Mouse (Mus musculus) ES-CJ7 (cell line): Measurements from ENCODE around the gene Poc1a.

Source experiments
- DNase-seq: peaks from one replicate; pipeline ENCODE4 v3.0.0; 2011; ENCODE audit warnings: low read depth, low spot score

The Poc1a gene

DNA sequence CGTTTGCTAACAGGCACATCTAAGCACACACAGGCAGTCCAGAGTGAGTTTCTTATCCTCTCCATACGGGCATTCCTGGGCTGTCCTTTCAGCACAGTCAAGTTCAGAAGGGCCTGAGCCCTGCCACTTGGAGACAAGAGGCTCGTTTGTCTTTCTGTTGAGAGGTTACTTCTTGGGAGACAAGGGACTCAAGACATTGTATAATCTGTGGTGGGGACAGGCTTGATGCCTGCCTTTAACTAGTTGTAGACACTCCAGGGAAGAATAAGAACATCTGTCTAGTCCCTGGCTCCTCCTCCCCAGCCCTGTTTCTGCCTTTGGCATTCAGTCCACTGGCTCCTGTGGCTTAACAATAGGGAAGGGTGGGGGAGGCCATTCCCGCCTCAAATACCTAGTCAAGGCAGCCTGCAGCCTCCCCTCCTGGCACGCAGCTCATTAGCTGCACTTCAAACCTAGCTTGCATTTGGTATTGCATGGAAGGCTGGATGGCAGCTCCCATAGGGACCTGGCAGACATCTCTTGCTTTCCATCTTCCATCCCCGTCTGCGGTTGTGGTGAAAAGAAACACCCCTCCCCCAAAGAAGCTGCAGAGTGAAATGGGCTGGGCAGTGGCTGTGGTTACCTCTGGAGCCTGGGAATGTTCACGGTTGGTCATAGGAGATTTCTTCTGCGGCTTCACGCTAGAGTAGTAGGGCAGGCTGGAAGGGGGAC, 57.8 kb downstream of the Poc1a start:
- DNase-seq = peak; percentile 66

DNA sequence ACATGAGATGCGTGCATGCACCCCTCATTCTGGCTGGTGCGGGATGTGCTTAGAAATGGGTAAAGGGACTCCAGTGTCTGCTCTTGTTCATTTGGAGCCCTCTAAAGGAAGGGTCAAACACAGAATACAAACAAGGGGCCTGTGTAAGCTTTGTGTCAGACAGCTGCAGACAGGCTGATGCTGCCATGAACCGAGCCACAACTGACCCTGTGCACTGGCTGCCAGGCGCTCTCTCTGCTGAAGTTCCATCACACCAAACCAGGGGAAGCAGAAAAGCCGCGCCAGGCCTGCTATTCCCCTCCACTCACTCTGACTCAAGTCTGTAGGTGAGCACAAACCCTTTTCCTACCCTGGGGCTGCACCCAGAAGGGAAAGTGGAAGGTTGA, 58.3 kb downstream of the Poc1a start:
- no peak for DNase-seq

DNA sequence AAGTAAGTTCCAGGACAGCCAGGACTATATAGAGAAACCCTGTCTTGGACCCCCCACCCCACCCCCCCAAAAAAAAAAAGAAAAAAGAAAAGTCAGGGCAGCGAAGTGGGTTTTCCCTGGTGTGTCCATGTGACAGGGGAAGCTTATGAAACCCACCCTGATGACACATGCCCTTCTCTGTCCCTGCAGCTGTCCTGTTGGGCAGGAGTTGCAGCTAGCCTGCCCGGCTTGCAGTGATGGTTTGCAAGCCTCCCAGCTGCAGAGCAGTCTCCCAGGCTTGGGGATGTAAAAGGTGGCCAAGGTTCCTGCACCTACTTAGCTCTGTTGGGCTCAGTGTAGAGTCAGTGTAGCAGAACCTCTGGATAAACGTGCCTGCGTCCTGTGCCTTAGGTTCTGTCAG, 58.9 kb downstream of the Poc1a start:
- no peak for DNase-seq

DNA sequence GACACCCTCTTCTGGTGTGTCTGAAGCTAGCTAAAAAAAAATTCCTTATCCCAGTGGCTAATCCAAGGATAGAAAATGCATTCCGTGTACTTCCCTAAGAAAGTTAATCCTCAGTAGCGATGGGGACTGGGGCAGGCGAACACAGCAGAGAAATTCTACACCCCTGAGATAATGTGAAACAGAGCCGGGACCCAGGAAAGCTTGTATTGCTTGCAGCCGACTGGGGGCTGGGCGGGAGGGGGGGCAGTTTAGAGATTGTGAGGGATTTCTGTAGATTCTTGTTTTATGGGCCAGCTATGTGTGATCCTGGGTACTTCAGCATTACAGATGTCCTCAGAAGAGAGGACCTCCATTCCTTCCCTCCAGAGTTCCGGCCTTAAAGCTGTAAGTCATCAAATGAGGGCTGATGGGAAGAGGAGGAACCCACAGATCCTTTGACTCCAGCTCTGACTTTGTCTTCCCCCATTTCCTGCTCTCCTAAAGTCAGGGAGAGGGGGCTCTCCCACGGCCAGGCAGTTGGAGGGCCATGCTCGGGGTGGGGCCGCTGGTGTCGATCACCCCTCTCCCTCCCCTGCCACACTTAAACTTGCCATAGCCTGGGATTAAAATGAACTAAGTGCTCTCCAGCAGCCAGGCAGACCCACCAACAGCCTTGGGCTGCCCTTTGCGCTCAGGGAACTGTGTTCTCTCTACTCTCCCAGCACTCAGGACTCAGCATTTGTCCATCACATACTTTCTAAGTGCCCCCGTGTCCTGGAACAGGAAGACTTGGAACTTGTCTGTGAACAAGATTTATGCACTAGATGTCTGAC, 59.8 kb downstream of the Poc1a start:
- no peak for DNase-seq

DNA sequence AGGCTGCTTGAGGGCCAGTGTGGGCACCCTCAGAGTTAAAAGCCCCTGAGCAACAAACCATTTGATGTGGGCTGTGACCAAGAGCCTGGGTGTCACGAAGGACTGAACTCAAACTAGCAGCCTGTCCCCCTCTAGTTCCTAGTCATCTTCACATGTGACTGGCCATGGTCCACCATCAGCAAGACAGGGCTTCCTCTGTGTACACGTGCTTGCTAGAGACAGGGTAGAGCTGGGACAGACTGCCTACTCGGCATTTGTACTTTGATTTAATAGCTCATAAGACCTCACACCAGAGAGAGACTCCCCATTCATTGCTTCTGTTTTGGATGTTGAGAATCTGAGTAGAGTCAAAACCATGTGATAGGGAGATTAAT, 60.4 kb downstream of the Poc1a start:
- DNase-seq = no peak

DNA sequence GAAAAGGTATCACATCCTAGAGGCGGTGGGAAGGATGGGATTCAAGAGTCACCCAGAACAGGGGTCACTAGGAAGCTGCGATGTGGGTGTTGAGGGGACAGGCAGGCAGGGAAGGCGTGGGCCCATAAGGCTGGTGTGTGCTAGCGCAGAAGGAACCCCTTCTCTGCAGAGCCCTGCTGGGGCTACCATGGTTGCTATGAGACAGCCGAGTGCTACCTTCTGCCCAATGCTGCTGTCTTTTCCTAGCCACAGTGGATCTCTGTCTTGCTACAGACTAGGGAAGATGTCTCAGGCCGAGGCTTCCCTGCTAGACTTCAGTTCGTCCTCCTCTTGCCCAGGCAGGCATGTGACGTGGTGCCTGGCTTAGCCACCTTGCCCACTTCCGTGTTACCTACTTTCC, 61.7 kb downstream of the Poc1a start:
- DNase-seq = no peak

DNA sequence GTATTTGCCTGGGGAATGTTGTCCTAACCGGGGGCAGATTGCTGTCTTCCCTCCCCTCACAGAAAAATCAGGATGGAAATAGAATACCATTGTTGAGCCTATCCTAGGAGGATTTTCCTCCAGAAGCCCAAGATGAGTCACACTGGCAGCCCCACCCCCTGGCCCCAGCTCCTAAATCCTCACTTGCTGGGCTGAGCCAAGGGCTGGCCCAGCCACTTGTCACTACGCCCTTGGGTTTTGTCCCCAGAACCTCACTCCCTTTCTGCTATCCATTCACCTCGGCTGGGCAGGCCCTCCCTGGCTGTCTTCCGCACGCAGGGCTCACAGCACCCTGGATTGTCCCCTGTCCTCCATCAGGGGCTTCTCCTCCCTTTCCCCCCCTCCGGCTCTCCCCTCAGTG, 64.3 kb downstream of the Poc1a start:
- DNase-seq = no peak

DNA sequence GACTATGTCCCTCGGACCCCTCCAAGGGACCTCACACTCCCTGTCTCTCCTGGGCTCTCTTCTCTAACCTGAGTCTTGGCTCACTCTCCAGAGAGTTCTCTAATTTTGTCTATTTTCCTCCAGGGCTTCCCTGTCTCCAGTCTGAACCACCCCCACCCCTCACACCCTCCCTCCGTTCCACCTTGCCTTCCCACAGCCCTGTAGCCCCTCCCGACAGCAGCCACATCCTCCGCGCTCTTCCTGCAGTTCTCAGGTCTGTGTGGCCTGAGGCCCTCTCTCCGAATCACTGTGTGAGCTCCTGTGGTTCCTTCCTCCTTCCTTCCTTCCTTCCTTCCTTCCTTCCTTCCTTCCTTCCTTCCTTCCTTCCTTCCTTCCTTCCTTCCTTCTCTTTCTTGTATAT, 64.8 kb downstream of the Poc1a start:
- no peak for DNase-seq

DNA sequence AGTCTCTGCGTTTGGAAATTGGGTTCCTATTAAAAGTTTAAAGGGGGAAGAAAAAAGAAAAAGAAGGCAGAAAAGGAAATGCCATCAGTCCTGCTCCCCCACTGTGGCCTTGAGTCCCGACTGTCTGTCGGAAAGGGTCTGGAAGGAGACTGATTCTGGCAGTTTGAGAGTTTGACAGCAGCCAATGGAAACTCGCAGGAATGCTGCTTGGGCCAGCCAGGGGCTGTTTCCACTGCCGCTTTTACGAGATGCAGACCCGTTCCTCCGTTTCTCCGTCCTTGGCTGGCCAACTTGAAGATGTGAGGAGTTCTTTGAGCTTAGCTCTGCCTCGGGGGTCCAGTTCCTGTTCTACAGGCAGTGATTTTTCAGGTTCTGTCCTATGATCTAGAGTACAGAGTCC, 67.4 kb downstream of the Poc1a start:
- DNase-seq = no peak

DNA sequence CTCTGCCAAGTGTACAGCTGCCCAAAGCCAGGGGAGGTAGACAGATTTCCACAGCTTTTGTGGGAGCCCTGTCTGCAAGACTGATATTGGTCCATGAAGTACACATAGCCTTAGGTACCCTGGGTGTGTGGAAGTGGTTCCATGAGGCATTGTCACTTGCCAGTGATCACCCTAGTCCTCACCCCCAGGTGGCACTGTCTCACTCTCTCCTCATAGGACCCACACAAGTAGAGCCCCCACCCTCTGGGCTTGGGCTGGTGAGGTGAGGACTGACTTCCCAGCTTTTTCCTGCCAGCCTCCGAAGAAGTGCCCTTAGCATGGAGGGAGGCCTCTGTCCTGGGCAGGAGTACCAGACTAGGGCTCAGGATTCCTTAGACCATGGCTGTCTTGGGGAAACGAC, 68.2 kb downstream of the Poc1a start:
- no peak for DNase-seq

DNA sequence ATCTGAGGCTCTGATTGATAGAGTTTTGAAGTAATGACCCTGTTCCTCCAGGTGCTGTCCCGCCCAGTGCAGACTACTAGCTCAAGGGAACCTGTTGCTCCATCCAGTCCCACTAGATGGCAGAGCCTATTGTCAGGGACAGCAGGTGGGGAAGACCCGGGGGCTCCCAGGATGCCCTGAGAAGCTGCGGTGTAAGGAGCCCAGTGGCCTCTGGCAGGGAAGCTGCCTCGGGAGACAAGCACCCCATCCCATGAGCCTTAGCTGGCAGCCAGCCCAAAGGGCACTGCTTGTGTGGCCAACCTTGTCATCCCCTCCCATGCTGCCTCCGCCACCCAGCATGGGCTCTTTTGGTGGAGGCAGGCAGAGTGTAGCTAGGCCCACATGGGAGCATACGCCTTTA, 70.3 kb downstream of the Poc1a start:
- DNase-seq = peak; percentile 75

DNA sequence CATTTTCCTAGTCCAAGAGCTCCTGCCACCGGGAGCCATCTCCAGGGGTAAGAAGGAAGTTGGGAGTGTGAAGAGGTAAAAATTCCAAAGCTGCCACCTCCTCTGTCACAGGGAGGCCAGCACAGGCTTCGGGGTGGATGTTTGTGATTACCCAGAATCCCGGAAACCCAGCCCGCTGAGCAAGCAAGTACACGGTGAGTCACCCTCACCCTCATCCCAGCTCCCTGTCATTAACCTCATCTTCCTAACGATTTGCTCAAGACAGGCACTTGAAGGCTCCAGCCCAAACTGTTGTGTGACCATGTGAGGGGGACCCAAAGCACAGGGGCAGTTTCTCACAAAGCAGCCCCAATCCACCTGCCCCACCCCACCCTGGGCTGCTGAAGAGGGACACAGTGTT, 72.9 kb downstream of the Poc1a start:
- DNase-seq = no peak

DNA sequence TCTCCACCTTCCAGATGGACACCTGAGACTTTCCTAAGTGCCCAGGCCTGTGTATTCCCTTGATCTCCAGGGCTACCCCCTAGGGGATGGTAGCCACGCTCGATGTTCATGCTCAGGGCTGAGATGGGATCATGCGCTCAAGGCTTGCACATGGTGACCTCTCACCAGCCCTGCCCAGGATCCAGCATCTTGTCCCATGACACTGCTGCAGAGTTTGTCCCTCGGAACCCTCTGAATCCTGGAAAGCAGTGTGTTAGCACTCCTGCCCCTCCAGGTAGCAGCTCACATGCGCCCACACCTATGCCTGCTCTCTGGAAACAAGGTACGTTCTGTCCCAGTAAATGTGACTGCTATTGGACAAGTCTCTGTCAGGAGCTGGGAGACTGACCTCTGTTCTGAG, 73.9 kb downstream of the Poc1a start:
- DNase-seq = no peak

DNA sequence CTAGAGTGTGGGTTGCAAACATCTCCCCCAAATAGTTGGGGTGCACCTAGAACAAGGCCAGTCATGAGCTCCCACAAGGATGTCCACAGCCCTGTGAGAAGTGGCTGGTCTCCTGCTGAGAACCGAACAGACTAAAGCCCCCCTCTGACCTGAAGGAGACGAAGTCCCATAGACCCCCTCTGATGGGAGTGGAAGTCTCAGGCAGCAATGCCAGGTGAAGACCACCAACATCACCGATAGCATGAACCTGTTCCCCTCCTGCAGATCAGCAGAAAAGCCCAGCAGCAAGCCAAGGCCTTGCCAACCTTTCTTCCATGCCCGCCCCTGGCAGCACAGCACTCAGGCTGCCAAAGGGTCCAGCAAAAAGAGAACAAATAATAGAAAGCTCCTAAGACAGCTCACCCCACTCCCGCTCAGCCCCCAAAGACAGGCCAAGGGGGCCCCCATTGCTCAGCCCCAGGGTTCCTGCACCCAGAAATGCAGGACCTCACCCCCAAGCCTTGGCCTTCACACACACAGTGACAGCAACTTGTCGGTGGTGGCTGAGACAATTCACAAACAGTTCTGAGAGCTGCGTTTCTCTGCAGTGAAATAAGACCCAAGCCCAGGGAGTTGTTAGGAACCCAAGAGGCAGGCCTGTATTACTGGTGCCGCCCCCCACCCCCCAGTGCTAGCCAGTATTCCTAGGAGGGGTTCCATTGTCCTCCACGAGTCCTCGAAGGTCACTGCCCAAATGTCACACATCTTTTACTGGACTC, 74.5 kb downstream of the Poc1a start:
- no peak for DNase-seq

DNA sequence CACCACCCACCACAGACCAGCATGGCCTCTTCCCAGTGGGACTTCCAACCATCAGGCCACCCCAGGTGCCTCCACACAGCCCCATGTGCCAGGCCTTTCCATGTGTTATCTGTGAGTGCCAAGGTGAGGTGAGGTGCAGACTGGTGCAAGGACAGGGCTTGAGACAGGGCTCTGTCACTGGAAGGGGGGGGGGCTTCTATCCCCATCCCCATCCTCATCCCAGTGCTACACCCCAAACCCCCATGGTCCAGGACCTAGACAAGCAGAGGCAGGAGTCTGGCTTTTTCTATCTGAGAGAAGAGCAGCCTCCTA, 75.1 kb downstream of the Poc1a start:
- DNase-seq = no peak

DNA sequence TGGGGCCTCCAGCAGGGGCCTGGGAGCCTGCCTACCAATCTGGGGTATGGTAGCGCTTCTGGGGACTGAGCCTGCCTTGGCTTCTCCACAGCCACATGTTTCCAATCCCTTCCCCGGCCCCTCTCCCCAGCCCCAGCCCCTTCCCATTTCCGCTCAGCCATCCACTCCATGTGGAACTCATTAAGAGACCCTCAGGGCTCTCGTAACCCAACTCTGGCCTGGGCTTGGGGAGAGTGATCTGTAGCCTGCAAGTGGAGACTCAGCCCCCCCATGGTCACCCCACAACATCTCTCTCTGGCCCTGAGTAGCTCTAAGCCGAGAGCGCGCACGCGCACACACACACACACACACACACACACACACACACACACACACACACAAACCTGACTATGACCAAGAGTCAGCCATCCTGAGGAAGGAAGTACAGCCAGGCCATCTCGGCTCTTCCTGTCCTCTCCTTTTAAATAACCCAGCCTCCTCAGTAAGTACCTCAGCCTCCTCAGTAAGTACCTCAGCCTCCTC, 75.5 kb downstream of the Poc1a start:
- no peak for DNase-seq

DNA sequence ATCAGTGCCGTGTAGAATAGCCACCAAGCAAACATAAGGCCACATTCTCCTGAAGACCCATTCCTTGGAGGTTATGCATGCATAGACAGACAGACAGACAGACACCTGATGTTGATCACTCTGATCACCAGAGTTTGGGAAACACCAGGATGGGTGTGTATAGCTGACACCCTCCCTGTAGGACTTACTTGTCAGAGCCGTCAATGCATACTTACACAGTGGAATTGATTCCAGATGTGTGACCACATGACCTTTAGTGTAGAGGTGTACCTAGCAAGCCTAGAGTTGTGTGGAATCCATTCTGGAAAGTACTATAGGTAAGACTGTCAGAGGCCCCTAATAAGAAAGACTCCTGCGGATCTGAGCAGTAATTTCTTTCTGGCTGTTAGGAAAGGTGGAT, 76.3 kb downstream of the Poc1a start:
- no peak for DNase-seq

DNA sequence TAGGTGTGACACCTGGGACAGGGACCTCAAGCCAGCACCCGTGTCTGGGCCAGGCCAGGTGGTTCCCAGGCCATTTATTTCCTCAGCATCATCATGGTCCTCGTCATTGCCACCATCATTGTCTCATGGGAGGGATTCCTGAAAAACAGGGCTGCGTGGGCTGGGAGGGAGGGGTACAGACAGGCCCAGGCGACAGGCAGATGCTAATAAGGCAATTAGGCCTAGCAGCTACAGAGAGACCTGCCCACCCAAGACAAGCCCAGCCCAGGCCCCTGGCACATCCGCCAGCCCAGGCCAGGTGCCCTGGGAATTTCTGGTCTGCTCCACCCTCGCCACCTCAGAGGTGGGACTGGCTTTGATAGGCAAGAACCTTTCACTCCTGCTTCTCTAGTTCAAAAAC, 78.4 kb downstream of the Poc1a start:
- no peak for DNase-seq

DNA sequence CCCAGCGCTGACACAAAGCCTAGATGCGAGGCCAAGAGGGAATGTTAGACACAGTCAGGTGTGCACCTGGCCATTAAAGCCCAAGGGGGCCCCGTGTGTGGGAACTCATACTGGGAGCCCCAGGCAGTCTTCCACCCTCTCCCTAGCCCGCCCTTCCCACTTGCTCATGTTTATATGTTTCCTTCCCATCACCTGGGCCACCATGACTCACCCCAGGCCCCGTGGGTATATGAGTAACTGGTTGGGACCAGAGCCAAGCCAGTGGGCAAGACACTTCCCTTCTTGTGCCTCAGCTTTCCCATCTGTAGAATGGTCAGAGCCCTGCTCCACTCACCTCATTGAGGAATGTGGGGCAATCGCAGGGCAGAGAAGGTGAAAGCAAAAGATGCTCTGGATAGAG, 80.3 kb downstream of the Poc1a start:
- no peak for DNase-seq

DNA sequence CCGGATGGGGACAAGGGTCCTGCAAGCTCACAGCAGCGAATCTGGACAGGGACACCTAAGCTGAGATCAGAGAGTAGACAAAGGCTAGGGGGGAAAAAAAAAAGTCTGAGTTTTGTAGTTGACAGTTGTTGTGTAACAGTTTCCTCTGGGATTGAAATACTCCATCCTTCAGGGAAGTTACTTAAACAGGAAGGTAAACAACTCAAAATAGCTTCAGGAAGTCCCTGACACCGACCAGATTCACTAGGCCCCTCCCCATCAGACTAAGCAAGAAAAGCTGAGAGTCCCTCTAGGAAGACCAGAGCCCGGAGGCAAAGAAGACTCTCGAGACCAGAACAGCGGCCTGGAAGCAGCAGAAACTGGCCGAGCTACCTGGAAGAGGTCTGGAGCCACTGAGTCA, 84.5 kb downstream of the Poc1a start:
- DNase-seq = no peak

DNA sequence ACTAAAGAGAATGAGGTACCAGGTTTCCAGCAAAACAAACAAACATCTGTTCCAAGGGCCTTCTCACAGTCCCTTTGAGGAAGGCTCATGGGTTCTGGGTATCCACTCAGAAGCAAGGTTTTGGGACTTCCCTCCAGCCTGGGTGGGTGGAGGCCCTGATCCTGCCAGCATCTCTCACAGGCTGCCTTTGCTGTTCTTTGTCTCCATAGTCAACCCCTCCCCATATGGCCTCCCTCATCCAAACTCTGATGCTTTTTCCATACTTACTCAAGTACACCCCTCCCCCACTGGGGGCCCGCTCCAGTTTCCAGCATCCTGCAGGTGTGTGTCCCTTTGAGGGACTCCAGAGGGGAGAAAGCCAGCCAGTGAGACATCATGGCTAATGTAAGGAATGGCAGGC, 85.3 kb downstream of the Poc1a start:
- no peak for DNase-seq

DNA sequence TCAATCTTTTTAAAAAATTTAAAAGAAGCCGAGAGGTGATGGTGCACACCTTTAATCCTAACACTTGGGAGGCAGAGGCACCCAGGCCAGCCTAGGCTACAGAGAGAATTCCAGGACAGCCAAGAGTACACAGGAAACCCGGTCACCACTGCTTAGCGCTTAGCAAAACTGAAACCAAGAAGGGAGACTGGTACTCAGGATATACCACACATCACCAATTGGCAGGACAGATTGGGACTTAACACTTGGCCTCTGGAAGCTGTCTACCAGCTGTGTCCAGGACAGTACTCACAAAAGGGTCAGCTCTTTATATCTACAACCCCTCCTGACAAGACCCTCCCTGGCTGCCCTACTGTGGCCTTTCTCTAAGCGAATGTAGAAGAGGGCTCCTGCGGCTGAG, 86.1 kb downstream of the Poc1a start:
- DNase-seq = no peak
